Mouse (Mus musculus) intestine, embryonic 14.5 days (tissue): ENCODE results near the gene 2010109A12Rik. TPM values are rescaled to one million over a fixed set of nuclear protein-coding genes. Genes with fewer than 3 reads are reported as not detected.

ENCODE experiments used
- ATAC-seq: fragments of 200-750 bp; cut with Nextera tagmentation; replicated peaks from 2 replicates; pipeline ENCODE4 v1.8.0; 2017; ENCODE audit warnings: low read depth, moderate number of reproducible peaks, moderate TSS enrichment, moderate library complexity; ENCODE audit not compliant: low FRiP score, low TSS enrichment
- DNase-seq: peaks from one replicate; pipeline ENCODE4 v3.0.0-alpha.2; 2018; ENCODE audit warnings: low spot score
- H3K27ac ChIP-seq: fragments of 300-500 bp; sonication (generic); 2 replicates; pipeline ENCODE4 v1.5.1; 2014; ENCODE audit warnings: low read depth, mild to moderate bottlenecking, control low read depth
- H3K27me3 ChIP-seq: fragments of 300-500 bp; sonication (generic); replicated peaks from 2 replicates; pipeline ENCODE4 v1.6.1; 2014; ENCODE audit warnings: low read length, control low read depth; ENCODE audit not compliant: control insufficient read depth, insufficient read depth
- H3K36me3 ChIP-seq: fragments of 300-500 bp; sonication (generic); 2 replicates; pipeline ENCODE4 v1.6.1; 2014; ENCODE audit warnings: low read length, control low read depth; ENCODE audit not compliant: control insufficient read depth, insufficient read depth
- H3K4me1 ChIP-seq: fragments of 300-500 bp; sonication (generic); replicated peaks from 2 replicates; pipeline ENCODE4 v1.6.1; 2014; ENCODE audit warnings: low read length, control low read depth, mixed read lengths; ENCODE audit not compliant: control insufficient read depth, insufficient read depth
- H3K4me2 ChIP-seq: fragments of 300-500 bp; sonication (generic); 2 replicates; pipeline ENCODE4 v1.6.1; 2014; ENCODE audit warnings: low read length
- H3K4me3 ChIP-seq: fragments of 300-500 bp; sonication (generic); 2 replicates; pipeline ENCODE4 v1.5.1; 2014; ENCODE audit warnings: low read depth, low read length, control low read depth, mixed read lengths
- H3K9ac ChIP-seq: fragments of 300-500 bp; sonication (generic); 2 replicates; pipeline ENCODE4 v1.6.1; 2014; ENCODE audit warnings: mild to moderate bottlenecking, low read length
- H3K9me3 ChIP-seq: fragments of 300-500 bp; sonication (generic); 2 replicates; pipeline ENCODE4 v1.6.1; 2016; ENCODE audit warnings: low read length, control low read depth; ENCODE audit not compliant: control insufficient read depth
- WGBS: fragments of 180-500 bp; shearing (Covaris S2); extraction: QIAGEN DNeasy Blood & Tissue Kit; methylation state at CpG from one replicate; pipeline ENCODE4 v1.1.7; 2014; 5-methylcytosine and 5-hydroxymethylcytosine counted together
- polyA plus RNA-seq: library from polyadenylated mRNA; unstranded; fragments of >200 nt; fragmentation: Nextera tagmentation; extraction: Ambion mirVana; gene quantifications from 2 replicates; pipeline ENCODE4 v1.2.1, GENCODE M21; 2014

The 2010109A12Rik gene
- polyA plus RNA-seq, 1 experiment from 2014 or later: 1.5 TPM

DNA sequence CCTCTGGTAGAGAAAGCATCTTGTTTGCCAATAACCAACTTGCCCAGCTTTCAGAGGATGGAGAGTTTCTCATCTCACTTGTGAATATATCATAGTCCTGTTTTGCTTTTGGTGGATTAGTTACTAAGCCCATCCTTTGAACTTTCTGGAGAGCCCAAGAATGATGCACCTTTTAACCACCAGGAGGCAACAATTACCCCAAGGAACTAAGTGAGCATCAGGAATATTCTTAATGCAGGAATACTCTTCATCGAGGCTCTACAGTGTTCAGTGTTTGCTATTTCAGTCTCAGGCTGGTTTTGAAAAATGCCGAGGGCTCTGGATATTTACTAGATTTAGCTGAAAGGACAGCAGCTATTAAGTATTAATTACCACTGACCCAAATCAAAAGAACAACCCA is 26.1 kb upstream of the 2010109A12Rik start:
- Histone ChIP-seq H3K4me2 (no peak overlapping the region), H3K4me3 (no peak overlapping the region), H3K36me3 (peaks cover 71% of the 10 kb centered on the region), H3K27ac (no peak overlapping the region), H3K4me1 (no peaks in the 10 kb centered on the region), H3K9me3 (no peaks in the 10 kb centered on the region), H3K9ac (no peak overlapping the region), H3K27me3 (no peaks in the 10 kb centered on the region)
- WGBS: 63% methylated on average over 2 of the region's 2 CpGs
- DNase-seq (no peak), ATAC-seq (no peak; the same call in 1 of the 2 replicates)

- Histone ChIP-seq H3K4me3 (no peak overlapping the region), H3K4me2 (no peak overlapping the region), H3K27me3 (no peaks in the 10 kb centered on the region), H3K4me1 (no peaks in the 10 kb centered on the region), H3K36me3 (peaks cover 76% of the 10 kb centered on the region), H3K9ac (no peak overlapping the region), H3K27ac (no peak overlapping the region), H3K9me3 (no peaks in the 10 kb centered on the region)
- DNase-seq (no peak), ATAC-seq (no peak)
- 81% methylated on average over 6 of the region's 6 CpGs for WGBS
These were observed 23.0 kb upstream of the 2010109A12Rik start for GRCm38 (mm10) chr5:93183311-93183710.

GRCm38 (mm10) chr5:93184548-93184947 is 21.8 kb upstream of the 2010109A12Rik start:
- Histone ChIP-seq H3K9ac (no peak overlapping the region), H3K27ac (no peak overlapping the region), H3K4me3 (no peak overlapping the region), H3K4me2 (no peak overlapping the region), H3K27me3 (no peaks in the 10 kb centered on the region), H3K36me3 (peaks cover 81% of the 10 kb centered on the region), H3K9me3 (no peaks in the 10 kb centered on the region), H3K4me1 (no peaks in the 10 kb centered on the region)
- DNase-seq: no peak
- 86% methylated on average over 6 of the region's 6 CpGs for WGBS
- no peak for ATAC-seq

DNA sequence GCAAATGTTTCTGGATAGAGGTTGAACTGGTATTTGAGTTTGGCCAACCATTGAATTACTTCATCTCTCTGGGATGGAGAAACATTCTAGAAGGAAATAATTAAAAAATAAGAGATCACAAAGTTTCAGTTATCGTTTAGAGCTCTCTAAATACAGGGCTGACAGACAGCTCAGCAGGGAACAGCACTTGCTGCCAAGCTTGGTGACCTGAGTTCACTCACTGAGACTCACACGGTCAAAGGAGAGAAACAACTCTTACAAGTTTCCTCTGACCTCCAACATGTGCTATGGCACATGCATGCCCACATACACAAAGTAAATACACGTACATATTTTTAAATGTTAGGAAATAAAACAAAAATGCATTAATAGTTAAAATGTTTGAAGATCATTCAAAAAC is 16.7 kb upstream of the 2010109A12Rik start:
- DNase-seq: no peak
- Histone ChIP-seq H3K9ac (no peak overlapping the region), H3K27me3 (no peaks in the 10 kb centered on the region), H3K4me3 (no peak overlapping the region), H3K4me1 (no peaks in the 10 kb centered on the region), H3K4me2 (no peak overlapping the region), H3K27ac (no peak overlapping the region), H3K36me3 (peaks cover 66% of the 10 kb centered on the region), H3K9me3 (no peaks in the 10 kb centered on the region)
- WGBS: 75% methylated on average over 3 of the region's 3 CpGs
- ATAC-seq: no peak

DNA sequence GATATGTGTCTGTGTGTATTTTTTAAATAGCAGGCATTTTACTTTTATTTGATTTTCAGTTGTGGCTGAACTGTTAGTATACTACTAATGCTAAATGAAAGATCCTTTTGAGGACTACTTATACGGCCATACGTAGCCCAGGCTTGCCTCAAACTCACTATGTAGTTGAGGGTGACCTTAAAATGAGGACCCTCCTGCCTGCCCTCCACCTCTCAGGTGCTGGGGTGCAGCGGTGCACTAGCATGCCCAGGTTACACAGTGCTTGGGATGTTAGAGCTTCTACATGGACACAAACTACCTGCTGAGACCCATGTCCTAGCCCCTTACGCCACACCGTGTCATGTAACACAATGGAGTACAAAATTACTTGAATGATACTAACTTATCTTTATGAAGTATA is 15.9 kb upstream of the 2010109A12Rik start:
- 97% methylated on average over 5 of the region's 5 CpGs for WGBS
- ATAC-seq (no peak), DNase-seq (no peak)
- H3K9ac ChIP-seq: no peak overlapping the region
- H3K27me3 ChIP-seq: no peaks in the 10 kb centered on the region
- no peaks in the 10 kb centered on the region for H3K9me3 ChIP-seq
- H3K27ac ChIP-seq: no peak overlapping the region
- H3K4me2 ChIP-seq: no peak overlapping the region
- H3K4me3 ChIP-seq: no peak overlapping the region
- H3K4me1 ChIP-seq: no peaks in the 10 kb centered on the region
- H3K36me3 ChIP-seq: peaks cover 65% of the 10 kb centered on the region

GRCm38 (mm10) chr5:93198232-93198631 is 8.1 kb upstream of the 2010109A12Rik start:
- ATAC-seq: no peak
- Histone ChIP-seq H3K4me3 (no peak overlapping the region), H3K27ac (no peak overlapping the region), H3K9me3 (no peaks in the 10 kb centered on the region), H3K9ac (no peak overlapping the region), H3K36me3 (peaks cover 69% of the 10 kb centered on the region), H3K4me1 (0 out of 2 replicates have a peak, but pooled peaks cover 3% of the 10 kb centered on the region), H3K4me2 (no peak overlapping the region), H3K27me3 (no peaks in the 10 kb centered on the region)
- no peak for DNase-seq
- 88% methylated on average over 3 of the region's 3 CpGs for WGBS

DNA sequence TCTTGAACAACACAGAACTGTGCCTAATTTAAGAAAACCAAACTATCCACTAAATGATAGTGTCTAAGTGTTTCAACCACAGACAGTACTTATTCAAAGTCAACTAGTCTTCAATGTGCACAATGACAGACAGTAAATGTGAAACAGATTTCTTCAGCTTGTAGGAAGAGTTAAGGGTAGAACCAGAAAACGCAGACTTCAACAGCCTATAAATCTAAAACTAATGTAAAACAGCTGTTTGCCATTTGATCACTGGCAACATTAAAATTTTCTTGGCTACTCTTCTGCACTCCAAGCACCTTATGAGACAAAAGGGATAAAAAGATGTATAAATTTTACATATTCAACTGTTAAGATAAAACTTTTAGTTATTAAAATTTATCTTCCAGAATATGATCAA is 5.1 kb upstream of the 2010109A12Rik start:
- Histone ChIP-seq H3K9me3 (no peaks in the 10 kb centered on the region), H3K36me3 (peaks cover 52% of the 10 kb centered on the region), H3K27me3 (no peaks in the 10 kb centered on the region), H3K4me3 (no peak overlapping the region), H3K27ac (no peak overlapping the region), H3K4me1 (0 out of 2 replicates have a peak, but pooled peaks cover 11% of the 10 kb centered on the region), H3K9ac (no peak overlapping the region), H3K4me2 (no peak overlapping the region)
- 63% methylated on average over 1 of the region's 1 CpGs for WGBS
- no peak for DNase-seq
- ATAC-seq: no peak

- peaks cover 19% of the 10 kb centered on the region; the same call in 1 of the 2 replicates for H3K4me1 ChIP-seq
- under 1% methylated on average over 62 of the region's 63 CpGs for WGBS
- ATAC-seq (peak; percentile 67), DNase-seq (peak; percentile 69)
- H3K27me3 ChIP-seq: no peaks in the 10 kb centered on the region
- H3K27ac ChIP-seq: peak overlapping the region; percentile 87
- H3K36me3 ChIP-seq: peaks cover 17% of the 10 kb centered on the region
- H3K9ac ChIP-seq: peak overlapping the region; percentile 95
- no peaks in the 10 kb centered on the region for H3K9me3 ChIP-seq
- H3K4me2 ChIP-seq: peak overlapping the region; percentile 78
- peak overlapping the region; percentile 94 for H3K4me3 ChIP-seq
These were observed 778 bp upstream of the 2010109A12Rik start for GRCm38 (mm10) chr5:93205371-93206108.

DNA sequence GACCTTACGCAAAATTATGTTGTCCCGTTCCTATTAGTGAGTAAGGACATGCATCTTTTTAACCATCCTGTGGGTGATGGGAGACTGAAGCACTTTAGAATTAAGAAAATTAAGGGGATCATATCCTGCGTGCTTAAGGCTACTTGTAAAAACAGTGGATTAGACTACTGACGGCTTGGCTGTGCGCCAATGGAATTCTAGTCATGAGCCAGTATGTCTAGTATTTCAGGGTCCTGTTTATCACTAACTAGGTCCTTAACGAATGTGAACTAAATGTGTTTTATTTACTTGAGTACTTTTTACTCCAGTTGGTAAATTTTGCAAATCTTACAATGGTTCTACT is 659 bp downstream of the 2010109A12Rik start:
- DNase-seq (no peak), ATAC-seq (no peak; the same call in 1 of the 2 replicates)
- Histone ChIP-seq H3K9ac (peak overlapping the region; percentile 95), H3K4me3 (peak overlapping the region; percentile 94), H3K4me1 (peaks cover 19% of the 10 kb centered on the region; the same call in 1 of the 2 replicates), H3K36me3 (peaks cover 3% of the 10 kb centered on the region), H3K9me3 (no peaks in the 10 kb centered on the region), H3K27me3 (no peaks in the 10 kb centered on the region), H3K27ac (peak overlapping the region; percentile 87), H3K4me2 (peak overlapping the region; percentile 58)
- 4% methylated on average over 6 of the region's 6 CpGs for WGBS
